Mouse (Mus musculus) kidney, adult 2 months (tissue): Measurements from ENCODE around the gene Igf2bp2.

ENCODE experiments used
- CTCF ChIP-seq: fragments of 200-500 bp; conservative IDR thresholded peaks from 2 replicates; pipeline ENCODE4 v1.5.1; 2011; ENCODE audit warnings: low read depth, mild to moderate bottlenecking, control low read depth, low read length, moderate library complexity, mixed read lengths; ENCODE audit not compliant: insufficient read depth, insufficient read length
- POLR2A ChIP-seq: fragments of 200-500 bp; IDR thresholded peaks from one replicate; pipeline ENCODE4 v1.6.1; 2011; ENCODE audit warnings: low read depth, low read length, control low read depth

- TF ChIP-seq CTCF (no peak), POLR2A (no peak)
Measured at GRCm38 (mm10) chr16:22178793-22179192, 15.7 kb upstream of the Igf2bp2 start.
